Mouse (Mus musculus): ENCODE data around the gene Rbm33. TPM values are rescaled to one million over a fixed set of nuclear protein-coding genes. Genes with fewer than 3 reads are reported as not detected.

Rbm33 gene
- total RNA-seq, 1 experiment: 21.2 TPM

DNA sequence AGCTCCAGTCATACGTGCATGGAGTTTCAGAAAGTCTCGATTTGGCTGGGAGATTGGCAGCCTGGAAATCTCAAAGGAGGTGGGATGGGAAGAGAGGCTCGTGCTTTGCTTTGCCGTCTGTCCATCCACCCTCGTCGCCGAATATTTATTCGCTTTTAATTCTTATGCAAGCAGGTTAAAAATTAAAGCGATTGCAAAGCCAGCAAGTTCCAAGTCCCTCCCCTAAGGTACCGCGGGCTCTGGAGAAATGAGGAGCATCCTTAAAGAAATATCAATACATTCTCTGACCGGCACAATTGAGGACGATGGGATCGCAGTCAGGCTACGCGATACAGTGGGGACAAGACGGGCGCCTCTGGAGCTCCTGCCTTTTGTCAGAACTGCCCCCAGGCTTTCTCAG lies 148.6 kb downstream of the Rbm33 start:
- DNase-seq (ENCODE audit: low read depth, low spot score): no peak
- no peaks in the 10 kb centered on the region for H3K9me3 ChIP-seq (ENCODE audit: control insufficient read depth, insufficient read depth, low read depth, low read length)
- H3K27ac ChIP-seq (ENCODE audit: insufficient read depth, low read depth, low read length, poor library complexity, severe bottlenecking): no peak overlapping the region
- in situ Hi-C loops (cut with MboI; ENCODE audit: low sequenced_read_pairs in 2 of 2, unreplicated experiment in 2 of 2): loop anchor here (10.0 to 25.0 kb wide), 4 partner anchors 301 to 1009 kb away; partner anchors contain the start of genes En2 (in 1 of the 2) and Mnx1 (in 1 of the 2)
- H3K36me3 ChIP-seq (ENCODE audit: control insufficient read depth, insufficient read depth, low read length, poor library complexity, severe bottlenecking): no peaks in the 10 kb centered on the region
- peaks cover 0 to 14% of the 10 kb centered on the region in 2 experiments; a peak in 1 of 4 replicates for H3K4me1 ChIP-seq (ENCODE audit: control insufficient read depth in 2 of 2, insufficient read depth in 2 of 2, low read length in 2 of 2, poor library complexity in 1 of 2)
- no peak overlapping the region for H3K9ac ChIP-seq (ENCODE audit: insufficient read depth, low read depth, low read length, poor library complexity, severe bottlenecking)
- H3K4me3 ChIP-seq (ENCODE audit: insufficient read depth in 1 of 2, low read depth in 1 of 2, low read length in 2 of 2, poor library complexity in 1 of 2, severe bottlenecking in 1 of 2): peak overlapping the region in 1 of 2 experiments; percentile 70; a peak in 1 of 4 replicates
- TF ChIP-seq HCFC1 (IDR thresholded peaks at IDR 0.05; ENCODE audit: borderline replicate concordance, insufficient read depth, low read length) (no peak), CHD2 (IDR thresholded peaks at IDR 0.05; ENCODE audit: low read depth, low read length) (no peak), MAFK (IDR thresholded peaks at IDR 0.05; ENCODE audit: insufficient read depth, low read depth, low read length) (no peak), ZNF384 (IDR thresholded peaks at IDR 0.05; ENCODE audit: low read depth, low read length) (no peak), ZC3H11A (IDR thresholded peaks at IDR 0.05; ENCODE audit: borderline replicate concordance, low read depth, low read length) (no peak)

DNA sequence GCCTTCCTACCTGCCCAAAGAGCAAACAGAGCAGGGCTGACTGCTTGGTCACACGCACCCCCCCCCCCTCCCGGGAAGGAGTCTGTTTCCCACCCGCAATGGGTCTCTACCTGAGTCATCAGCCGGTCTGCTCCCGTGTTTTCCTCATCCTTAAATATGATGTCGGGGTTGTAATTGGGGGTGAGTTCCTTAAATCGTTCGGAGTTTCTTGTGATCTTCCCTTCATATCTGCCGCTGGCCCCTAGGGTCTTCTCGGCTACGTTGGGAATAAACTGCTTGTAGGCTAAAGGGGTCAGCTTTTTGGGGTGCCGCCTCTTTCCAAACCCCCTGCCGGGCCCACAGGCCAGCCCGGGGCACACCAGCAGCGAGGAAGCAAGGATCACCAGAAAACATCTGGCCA lies 149.4 kb downstream of the Rbm33 start:
- Histone ChIP-seq H3K9me3 (ENCODE audit: control insufficient read depth, insufficient read depth, low read depth, low read length) (no peaks in the 10 kb centered on the region), H3K9ac (ENCODE audit: insufficient read depth, low read depth, low read length, poor library complexity, severe bottlenecking) (no peak overlapping the region), H3K27ac (ENCODE audit: insufficient read depth, low read depth, low read length, poor library complexity, severe bottlenecking) (no peak overlapping the region), H3K36me3 (ENCODE audit: control insufficient read depth, insufficient read depth, low read length, poor library complexity, severe bottlenecking) (no peaks in the 10 kb centered on the region), H3K4me3 (ENCODE audit: insufficient read depth in 1 of 2, low read depth in 1 of 2, low read length in 2 of 2, poor library complexity in 1 of 2, severe bottlenecking in 1 of 2) (peak overlapping the region; percentile 5 to 39; a peak in 2 of 4 replicates), H3K4me1 (ENCODE audit: control insufficient read depth in 2 of 2, insufficient read depth in 2 of 2, low read length in 2 of 2, poor library complexity in 1 of 2) (peaks cover 0 to 8% of the 10 kb centered on the region in 2 experiments; a peak in 1 of 4 replicates)
- DNase-seq (ENCODE audit: low read depth, low spot score): no peak
- TF ChIP-seq ZNF384 (IDR thresholded peaks at IDR 0.05; ENCODE audit: low read depth, low read length) (no peak), ZC3H11A (IDR thresholded peaks at IDR 0.05; ENCODE audit: borderline replicate concordance, low read depth, low read length) (no peak), HCFC1 (IDR thresholded peaks at IDR 0.05; ENCODE audit: borderline replicate concordance, insufficient read depth, low read length) (no peak), MAFK (IDR thresholded peaks at IDR 0.05; ENCODE audit: insufficient read depth, low read depth, low read length) (no peak), CHD2 (IDR thresholded peaks at IDR 0.05; ENCODE audit: low read depth, low read length) (no peak)
- in situ Hi-C loops (cut with MboI; ENCODE audit: low sequenced_read_pairs in 2 of 2, unreplicated experiment in 2 of 2): loop anchor here (10.0 to 25.0 kb wide), 4 partner anchors 302 to 1008 kb away; partner anchors contain the start of genes En2 (in 1 of the 2) and Mnx1 (in 1 of the 2)

DNA sequence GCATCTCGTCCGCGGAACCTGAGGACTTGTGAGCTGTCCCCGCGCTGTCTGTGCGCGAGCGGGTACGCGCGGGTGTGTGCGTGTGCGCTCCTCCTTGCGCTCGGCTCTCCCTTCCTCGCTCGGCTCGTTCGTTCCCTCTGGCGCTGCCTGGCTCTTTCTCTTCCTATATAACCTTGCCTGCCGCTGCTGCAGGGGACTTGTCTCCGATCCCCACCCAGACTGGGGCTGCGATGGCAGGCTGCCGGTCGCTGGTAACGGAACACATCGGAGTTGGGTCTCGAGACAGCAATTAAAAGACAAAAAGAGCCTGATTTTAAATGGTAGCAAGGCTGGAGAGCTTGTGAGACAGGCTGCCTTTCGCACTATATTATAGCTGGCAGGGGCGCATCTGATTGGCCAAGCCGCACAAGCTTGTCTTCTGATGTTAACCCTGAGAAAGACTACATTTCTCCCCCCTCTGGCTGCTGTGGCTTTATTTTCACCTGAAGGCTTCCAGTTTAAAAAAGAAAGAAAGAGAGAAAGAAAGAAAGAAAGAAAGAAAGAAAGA lies 149.9 kb downstream of the Rbm33 start, which contains the start of gene Shh:
TSS of gene Shh (minus strand) at position 497 of the 547 bp plus-strand sequence.
- H3K36me3 ChIP-seq (ENCODE audit: control insufficient read depth, insufficient read depth, low read length, poor library complexity, severe bottlenecking): no peaks in the 10 kb centered on the region
- no peak for DNase-seq (ENCODE audit: low read depth, low spot score)
- no peak within 1 kb of the TSS for H3K27ac ChIP-seq (ENCODE audit: insufficient read depth, low read depth, low read length, poor library complexity, severe bottlenecking)
- H3K4me1 ChIP-seq (ENCODE audit: control insufficient read depth in 2 of 2, insufficient read depth in 2 of 2, low read length in 2 of 2, poor library complexity in 1 of 2): peaks cover 0 to 8% of the 10 kb centered on the region in 2 experiments; a peak in 1 of 4 replicates
- H3K9me3 ChIP-seq (ENCODE audit: control insufficient read depth, insufficient read depth, low read depth, low read length): no peaks in the 10 kb centered on the region
- H3K9ac ChIP-seq (ENCODE audit: insufficient read depth, low read depth, low read length, poor library complexity, severe bottlenecking): no peak within 1 kb of the TSS
- peak within 1 kb of the TSS; percentile 5 to 39; a peak in 3 of 4 replicates for H3K4me3 ChIP-seq (ENCODE audit: insufficient read depth in 1 of 2, low read depth in 1 of 2, low read length in 2 of 2, poor library complexity in 1 of 2, severe bottlenecking in 1 of 2)
- TF ChIP-seq HCFC1 (IDR thresholded peaks at IDR 0.05; ENCODE audit: borderline replicate concordance, insufficient read depth, low read length): no peak
- no peak for TF ChIP-seq CHD2 (IDR thresholded peaks at IDR 0.05; ENCODE audit: low read depth, low read length)
- no peak for TF ChIP-seq MAFK (IDR thresholded peaks at IDR 0.05; ENCODE audit: insufficient read depth, low read depth, low read length)
- no peak for TF ChIP-seq ZC3H11A (IDR thresholded peaks at IDR 0.05; ENCODE audit: borderline replicate concordance, low read depth, low read length)
- no peak for TF ChIP-seq ZNF384 (IDR thresholded peaks at IDR 0.05; ENCODE audit: low read depth, low read length)
- in situ Hi-C loops (cut with MboI; ENCODE audit: low sequenced_read_pairs in 2 of 2, unreplicated experiment in 2 of 2): loop anchor here (10.0 to 25.0 kb wide), 4 partner anchors 302 to 1008 kb away; partner anchors contain the start of genes En2 (in 1 of the 2) and Mnx1 (in 1 of the 2)

Other genes with a start within 250 kb of the Rbm33 start
- gene Insig1, start 245.8 kb upstream of the Rbm33 start, total RNA-seq (2012; rRNA removed): 89.2 and 112 TPM in 2 replicates
- gene En2, start 151.4 kb upstream of the Rbm33 start, total RNA-seq (2012; rRNA removed): 3.2 and 3.3 TPM in 2 replicates
- 76.9 and 152 TPM in 2 replicates for gene Cnpy1, start 71.3 kb upstream of the Rbm33 start, total RNA-seq (2012; rRNA removed)
- not detected in 2 replicates for gene Shh, start 150.1 kb downstream of the Rbm33 start, total RNA-seq (2012; rRNA removed)